Mouse (Mus musculus): ENCODE results near the gene Spata18. TPM values are rescaled to one million over a fixed set of nuclear protein-coding genes. Genes with fewer than 3 reads are reported as not detected.

The Spata18 gene
- polyA plus RNA-seq (2017; shearing (Covaris generic)) = not detected

DNA sequence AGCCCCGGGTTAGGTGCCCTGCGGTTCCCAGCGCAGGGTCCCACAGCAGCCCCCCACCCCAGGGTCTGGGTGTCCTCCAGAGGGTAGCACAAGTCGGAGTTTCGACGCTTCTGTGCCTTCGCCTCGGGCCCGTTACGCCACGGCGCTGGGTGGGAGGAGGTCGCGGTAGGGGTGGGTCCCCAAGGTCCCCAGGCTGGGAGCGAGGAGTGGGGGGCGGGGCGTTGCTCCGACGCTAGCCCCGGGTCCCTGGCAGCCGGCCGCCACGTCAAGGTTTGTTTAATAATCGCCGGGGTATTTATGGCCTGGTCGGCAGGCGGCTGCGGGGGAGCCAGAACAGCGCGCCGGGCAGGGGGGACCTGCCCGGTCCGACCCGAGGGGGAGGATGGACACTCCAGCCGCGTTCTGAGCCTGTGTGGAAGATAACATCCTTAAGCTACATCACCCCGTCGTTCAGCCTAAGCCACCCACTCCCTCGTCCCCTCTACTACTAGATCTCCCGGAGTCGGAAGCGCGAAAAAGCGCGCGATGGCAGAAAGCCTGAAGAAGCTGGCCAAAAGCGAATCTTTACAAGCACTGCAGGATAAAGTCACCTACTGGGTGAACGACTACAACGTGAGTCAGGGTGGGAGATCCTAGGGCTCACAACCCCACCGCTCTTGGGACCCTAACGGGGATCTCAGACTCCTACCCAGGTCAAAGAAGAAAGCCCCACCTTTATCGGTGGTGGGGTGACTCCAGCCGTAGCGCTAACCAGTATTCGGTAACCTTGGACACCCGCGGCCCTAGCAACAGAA lies at the start of gene Spata18:
Gene Spata18 (plus strand): TSS at position 319 of the 794 bp plus-strand sequence.
- ATAC-seq = peak; percentile 15

DNA sequence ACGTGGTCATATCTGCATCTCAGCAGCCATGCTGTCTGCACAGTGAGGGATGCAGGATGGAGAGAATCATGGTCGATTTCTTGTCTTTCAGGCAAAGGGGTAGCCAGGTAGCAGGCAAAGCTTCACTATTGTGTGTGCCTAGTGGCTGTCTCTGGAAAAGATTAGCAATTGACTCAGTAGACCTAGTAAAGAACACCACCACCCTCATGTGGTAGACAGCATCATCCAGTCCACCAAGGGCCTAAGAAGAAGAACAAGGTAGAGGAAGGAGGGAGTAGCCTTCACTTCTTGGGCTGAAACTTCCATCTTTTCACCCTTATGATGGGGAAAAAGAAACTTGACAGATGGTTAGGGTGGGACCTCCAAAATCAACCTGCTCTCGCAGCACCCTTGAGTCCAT lies 48.3 kb upstream of the Spata18 start:
- no peak for ATAC-seq

DNA sequence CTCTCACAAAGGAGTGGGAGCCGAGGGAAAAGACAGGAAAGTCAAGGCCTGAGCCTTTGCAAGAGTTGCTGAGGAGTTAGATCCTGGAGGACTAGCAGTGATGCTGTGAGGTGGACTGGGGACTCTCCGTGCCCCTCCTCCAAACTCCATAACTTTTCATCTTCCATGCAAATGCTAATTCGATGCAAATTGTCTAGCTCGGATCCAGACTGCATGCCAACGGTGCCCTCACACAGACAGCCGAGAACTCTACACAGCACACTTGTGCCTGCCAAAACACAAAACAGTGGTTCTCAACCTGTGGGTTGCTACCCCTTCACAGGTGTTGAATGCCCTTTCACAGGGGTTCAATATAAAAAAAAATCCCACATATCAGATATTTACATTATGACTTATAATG lies 46.6 kb upstream of the Spata18 start:
- no peak for ATAC-seq

DNA sequence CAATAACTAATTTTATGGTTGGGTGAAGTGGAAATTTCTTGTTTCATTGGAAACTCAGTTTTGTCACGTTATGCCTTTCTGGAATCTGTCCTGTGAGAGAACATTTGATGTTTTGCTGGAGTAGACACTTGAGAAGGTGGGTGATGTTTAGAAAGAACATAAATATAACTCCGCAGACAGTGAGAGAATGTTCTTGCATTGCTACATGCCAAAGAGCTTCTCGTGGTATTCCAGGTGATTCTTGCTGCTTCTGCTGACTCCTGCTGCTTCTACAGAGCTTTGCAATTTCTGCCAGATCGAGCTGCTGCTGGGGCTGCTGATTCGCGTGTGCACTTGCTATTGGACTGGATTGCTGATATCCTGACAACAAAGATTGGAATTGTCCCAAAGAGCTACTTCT lies 46.2 kb upstream of the Spata18 start:
- no peak for ATAC-seq

DNA sequence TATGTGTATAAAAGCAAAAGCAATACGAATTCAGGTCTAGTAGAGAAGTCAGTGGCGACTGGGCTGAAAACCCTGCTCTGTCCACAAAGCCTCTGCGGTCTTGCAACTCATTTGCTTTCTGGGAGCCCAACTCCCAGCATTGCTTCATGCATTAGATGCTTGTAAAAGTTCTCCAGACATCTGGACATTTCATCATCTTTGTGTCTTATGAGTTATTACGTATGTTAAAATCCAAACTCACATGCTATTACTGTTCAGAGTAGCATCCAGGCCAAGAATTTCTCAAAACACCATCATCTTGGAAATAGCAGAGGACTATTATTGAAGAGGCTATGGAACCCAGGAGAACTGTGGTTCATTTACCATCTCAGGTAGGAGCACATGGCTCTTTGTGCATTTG lies 40.1 kb upstream of the Spata18 start:
- no peak for ATAC-seq

DNA sequence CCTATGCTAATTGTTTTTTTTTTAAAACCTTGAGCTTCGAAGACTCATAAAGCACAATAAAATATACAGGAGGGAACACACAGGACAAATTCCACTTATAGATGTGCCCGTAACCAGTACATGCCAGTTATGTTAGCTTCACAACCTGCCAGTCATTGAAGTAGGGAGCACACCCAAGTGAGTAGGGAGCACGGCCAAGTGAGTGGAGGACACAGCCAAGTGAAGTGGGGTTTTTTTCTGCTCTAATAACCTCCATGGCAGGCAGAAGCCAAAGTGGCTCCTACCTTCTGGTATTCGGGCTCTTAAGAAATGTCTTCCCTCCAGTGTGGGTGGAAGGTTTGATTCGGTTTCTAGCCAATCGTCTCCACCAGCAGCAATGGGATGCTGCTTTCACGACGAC lies 37.9 kb upstream of the Spata18 start:
- no peak for ATAC-seq

DNA sequence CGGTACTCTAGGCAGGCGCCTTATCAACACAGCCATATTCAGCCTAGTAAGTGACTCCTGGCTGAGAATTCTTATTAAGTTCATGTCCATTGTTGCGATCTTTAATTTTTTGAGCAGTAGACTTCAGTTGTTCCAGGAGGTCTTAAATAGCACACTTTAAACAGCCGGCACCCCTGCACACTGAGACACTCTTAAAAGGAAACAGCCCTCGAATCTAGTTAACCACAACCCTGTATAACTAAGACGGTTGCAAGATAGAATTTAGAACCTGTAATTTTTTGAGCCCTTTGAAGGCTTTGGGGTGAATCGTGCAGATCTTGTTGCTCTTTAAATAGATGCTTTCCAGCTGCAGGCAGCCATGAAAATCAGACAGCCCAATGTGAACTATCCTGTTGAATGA lies 36.0 kb upstream of the Spata18 start:
- ATAC-seq = no peak

DNA sequence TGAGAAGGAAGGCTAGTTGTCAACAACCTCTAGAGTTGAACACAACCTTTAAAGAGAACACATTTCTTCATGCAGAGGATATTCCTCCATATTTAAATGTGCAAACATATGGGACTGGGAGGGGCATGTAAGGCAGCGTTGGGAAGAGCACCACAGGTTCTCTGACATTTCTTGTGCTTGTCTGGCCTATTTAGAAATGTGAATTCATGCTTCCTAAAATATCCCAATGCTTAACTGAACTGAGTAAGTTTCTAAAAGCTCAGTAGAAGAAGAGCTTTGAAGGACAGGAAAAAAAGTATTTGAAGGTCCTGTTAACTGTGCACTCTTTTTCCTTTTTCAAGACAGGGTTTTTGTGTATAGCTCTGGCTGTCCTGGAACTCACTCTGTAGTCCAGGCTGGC lies 32.2 kb upstream of the Spata18 start:
- ATAC-seq = no peak

DNA sequence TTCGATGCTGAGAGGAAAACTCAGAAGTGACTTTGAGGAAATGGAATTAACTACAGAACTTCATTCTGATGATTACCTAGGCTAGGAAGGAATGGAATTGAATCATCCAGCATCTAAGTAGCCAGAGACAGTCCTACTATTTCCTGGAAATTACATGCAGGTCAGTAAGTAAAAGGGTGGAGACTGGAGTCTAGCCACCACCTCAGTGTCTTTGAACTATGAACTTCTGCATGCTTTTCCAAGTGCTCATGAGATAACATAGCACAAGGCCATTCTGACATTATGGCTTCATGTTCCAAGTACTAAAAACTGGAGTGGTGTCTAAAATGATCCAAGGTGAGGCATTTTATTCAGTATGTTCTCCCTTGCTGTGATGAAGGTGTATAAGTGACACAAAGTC lies 25.7 kb upstream of the Spata18 start:
- ATAC-seq = no peak

DNA sequence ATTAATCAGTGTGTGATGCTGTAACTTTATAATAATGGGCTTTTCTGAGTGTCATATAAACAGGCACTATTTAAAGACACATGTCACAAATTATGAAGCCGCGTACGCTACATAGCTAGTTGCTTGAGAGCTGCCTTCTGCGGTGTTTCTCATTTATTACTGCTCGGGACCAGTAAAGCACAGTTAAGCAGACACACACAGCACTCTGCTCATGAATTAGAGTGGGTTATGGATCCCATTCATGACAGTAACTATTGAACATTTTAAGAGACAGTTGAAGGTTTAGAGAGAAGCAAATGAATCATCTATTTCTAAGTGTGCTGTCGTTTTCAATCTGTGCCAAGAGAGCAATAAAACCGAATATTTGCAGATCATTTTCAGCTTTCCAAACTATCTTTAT lies 24.3 kb upstream of the Spata18 start:
- no peak for ATAC-seq

DNA sequence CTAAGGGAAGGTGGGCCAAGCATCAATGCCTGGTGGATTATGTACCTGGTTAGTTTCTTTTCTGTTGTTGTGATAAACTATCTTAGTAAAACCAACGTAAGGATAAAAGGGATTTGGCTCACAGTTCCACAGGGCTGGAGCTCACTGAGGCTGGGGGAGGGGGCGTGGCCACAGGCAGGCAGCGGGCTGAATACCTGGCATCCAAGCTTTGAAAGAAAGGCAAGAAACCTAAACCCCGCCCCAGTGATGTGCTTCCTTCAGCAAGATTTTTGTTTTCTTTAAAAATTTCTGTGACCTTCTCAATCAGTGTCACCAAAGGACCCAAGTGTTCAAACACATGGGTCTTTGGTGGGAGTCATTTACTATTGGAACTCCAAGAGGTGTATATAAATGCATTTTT lies 23.6 kb upstream of the Spata18 start:
- no peak for ATAC-seq

DNA sequence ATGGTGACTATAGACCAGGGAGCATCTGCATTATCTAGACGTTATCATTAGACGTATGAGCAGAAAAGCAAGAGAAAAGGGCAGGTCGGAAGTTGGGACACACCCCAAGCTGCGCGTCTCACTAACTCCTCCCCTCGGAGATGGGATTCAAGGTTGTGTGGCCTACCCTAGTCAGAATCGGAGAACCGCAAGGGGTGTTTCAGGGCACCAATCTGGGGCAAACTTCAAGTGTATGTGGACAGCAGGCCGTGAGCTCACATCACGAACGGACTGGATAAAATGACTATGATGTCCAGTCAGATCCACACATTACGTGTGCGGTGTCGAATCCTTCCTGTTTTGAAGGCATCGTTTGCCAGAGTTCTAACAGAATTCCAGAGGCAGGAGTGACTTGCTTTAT lies 23.2 kb upstream of the Spata18 start:
- ATAC-seq = no peak

DNA sequence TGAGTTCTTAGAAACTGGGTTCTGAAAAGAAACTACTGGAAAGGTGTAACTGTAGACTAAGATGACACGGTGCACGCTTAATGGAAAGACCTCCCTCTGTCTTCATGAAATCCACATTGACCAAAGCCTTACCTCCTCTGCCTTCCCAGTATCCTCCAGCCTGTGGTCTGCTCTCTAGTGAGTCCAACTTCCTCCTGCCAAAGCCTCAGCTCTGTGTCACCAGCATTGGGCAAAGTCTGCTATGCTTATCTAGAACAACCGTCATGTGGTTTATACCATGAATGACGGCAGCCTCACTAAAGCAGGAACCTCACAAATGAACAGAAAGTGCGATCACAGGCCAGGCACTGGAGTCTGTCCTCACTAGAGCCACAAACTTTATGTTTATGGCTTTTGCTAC lies 21.0 kb upstream of the Spata18 start:
- ATAC-seq = peak; percentile 79

DNA sequence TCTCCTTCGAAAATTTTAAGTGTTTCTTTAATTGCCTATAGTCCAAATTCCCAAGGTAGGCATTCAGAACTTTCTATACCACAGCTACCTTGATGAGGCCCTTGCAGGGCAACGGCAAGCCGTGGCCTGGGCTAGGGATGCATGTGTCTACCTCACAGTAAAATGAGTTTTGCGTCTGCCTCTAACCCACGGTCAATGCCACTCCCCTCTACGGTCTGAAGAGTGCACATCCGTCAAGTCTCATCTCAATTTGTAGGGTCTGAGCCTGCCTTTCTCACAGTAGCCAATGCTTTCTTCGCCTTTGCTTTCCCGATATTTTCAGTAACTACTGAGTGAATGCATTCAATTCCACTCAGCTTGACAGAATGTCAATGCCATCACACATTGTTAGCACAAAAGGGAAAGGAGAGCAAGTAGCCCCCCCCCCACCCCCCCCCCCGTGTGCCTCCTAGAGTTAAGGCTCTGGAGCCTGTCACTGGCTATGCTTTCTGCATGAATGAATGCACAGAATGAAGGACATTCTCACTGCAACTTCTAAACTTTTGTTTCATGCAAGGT lies 20.1 kb upstream of the Spata18 start:
- ATAC-seq = no peak

DNA sequence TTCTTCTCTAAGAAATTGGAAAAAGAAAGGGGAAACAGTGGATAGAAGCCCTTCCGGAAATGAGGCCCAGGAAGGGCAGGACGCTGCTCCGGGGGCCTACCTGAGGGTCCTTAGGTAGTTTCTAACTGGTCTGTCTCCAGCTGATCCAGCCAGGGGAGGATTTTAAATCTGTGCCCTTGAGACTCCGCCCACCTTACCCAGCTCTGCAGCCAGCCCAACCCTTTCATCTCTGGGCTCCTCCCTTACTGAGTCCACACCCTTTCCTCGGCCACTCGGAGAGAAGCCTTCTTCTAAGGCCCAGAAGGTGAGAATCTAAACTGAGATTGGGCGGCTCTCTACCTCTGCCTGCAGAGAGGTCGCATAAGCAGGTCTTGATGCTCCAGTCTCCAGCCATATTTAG lies 18.9 kb upstream of the Spata18 start, which contains the start of gene Lrrc66:
Gene Lrrc66 (minus strand): TSS at position 236 of the 400 bp plus-strand sequence.
- ATAC-seq = no peak

DNA sequence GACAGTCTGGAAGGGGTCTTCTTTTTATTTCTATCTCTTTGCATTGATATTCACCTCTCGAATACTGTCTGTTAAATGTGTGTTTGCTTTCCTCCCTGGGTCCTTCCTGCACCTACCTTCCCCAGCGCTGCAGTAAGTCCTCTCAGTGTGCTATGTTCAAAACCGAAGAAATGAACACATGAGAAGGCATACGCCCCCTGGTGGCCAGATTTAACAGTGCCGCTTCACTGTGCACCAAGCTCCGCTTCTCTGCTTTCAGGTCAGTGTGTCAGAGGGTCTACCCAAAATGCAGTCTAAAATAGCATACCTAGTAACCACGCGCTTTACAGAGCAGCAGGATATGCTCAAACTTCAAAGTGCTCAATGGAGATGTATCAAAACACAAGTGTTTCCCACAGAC lies 18.0 kb upstream of the Spata18 start:
- ATAC-seq = no peak

DNA sequence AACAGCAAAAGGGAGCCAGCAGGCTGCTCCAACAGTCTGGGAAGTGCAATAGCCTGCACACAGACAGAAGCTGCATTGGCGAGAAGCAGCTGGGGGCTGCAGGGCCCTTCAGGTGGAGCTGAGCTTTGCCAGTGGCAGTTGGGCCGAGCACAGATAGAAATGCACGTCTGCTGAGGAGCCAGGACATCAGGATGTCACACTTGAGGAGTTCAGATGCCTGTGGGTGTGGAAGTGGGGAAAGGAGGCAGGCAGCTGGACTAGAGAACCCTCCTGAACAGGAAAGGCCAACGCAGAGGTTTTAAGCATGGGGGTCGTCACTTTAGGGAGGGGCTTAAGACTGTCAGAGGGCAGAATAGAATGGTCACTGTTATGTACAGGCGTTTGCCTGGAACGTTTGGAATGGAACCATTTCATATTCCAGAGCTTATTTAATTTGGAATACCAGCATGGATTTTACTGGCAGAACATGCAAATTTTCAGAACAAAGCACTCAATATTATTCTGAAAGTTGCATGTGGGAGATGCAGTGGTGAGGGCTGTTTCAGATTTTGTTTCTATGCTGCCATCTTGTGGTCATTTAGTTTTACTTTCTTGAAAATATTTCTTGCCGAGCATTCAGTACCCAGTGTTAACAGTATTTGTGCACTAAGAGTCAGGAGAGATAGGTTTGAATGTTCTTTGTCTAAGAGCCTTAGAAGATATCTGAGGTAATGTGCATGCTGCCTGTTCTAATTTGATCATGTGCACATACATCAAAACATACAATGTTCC lies 13.7 kb upstream of the Spata18 start:
- peak; percentile 85 for ATAC-seq

DNA sequence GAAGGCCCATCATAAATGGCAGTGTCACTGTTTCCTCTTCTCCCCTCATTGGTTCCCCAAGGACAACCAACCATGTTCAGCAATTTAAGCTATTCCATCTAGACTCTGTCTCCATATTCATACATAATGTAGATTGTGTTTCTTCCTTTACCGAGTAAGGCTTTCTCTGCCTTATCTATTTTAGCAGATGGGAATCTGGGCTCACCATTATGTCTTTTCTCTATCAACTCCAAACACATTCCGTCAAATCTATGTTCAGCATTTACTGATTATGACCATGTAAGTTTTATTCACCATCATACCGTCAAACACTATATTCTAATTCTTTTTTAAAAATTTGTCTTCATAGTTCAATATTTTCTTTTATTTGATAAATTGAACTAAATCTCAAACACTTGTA lies 10.1 kb upstream of the Spata18 start:
- no peak for ATAC-seq

DNA sequence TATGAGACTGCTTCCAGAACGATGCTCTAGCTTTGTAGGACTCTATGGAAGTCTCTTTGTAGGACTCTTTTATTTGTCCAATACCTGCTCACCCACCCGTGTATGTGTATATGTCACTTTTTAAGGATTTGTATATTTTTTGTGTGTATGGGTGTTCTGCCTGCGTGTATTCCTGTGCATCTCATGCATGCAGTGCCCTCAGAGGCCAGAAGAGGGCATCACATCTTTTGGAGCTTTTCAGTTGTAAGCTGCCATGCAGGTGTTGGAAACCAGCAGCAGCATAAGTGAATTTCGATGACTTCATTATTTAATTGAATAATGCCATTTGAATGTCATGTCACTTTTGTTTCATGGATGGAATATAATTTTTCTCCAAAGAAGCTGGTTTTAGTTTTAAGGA lies 9.1 kb upstream of the Spata18 start:
- no peak for ATAC-seq

DNA sequence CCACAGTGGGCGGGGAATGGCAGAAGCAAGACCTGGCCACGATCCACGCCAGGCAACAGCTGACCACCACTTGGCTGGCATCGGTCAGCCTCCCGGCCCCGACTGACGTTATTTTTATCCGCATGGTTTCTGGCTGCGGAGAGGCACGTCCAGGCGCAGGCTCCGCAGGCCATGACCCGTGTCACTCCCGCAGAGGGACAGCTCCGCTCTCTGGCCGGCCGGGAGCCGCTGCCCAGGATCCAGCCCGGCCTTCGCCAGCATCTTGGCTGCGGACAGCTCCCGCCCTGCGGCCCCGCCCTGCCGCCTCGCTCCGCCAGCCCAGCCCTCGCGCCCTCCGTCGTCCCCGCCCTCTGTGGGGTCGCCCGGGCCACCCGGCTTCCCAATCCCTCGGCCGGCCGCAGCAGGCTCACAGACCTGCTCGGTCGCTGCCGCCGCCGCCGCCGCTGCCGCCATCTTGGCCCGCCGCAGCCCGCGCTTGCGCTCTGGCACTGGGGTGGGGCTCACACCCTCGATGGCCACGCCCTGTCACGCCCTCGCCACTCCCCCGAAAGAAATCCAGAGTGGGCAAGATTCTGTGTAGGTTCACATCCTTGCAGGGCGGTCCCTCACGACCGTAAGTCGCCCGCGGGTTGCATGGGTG lies 3.8 kb upstream of the Spata18 start, which contains the start of gene Sgcb:
Gene Sgcb (minus strand): TSS at position 530 of the 640 bp plus-strand sequence.
- peak; percentile 74 for ATAC-seq

DNA sequence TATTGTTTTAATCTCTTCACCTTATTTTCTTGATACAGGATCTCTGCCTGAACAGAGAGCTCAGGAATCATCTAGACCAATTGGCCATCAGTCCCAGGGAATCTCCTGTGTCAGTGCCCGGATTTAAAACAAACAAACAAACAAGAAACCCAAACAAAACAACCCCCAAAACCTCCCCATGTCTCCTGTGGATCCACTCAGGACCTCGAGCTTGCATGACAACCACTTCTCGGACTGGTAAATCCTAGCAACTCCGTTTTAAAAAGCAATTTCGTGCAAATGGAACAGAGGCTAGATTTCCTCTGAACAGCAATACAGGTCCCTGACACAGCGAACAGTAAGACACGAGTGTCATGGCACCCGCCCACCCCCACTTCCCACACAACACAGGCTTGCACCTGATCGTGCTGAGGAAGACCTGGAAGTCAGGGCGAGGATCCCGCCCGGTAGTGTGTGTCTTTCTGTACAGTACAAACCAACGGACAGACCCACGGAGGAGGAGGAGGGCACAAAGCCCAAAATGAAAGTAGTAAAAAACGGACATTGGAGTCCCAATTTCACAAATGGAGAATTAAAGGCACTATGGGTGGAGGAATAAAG lies 714 bp upstream of the Spata18 start:
- ATAC-seq = peak; percentile 11

DNA sequence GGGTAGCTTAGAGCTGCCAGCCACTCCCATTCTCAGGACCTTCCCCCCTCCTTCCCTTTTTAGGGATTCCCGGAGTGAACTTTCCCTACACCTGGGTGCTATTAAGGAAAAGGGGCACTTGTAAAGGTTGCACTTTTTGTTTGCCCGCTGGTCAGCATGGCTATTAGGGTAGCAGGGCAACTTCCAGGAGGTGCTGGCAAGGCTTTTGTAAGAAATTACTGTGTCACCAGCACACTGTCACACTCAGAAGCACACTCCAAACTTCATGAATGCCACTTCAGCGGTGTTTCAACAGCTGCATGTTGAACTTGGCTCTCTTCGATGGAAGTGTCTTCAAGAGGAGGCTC lies 649 bp downstream of the Spata18 start:
- no peak for ATAC-seq

DNA sequence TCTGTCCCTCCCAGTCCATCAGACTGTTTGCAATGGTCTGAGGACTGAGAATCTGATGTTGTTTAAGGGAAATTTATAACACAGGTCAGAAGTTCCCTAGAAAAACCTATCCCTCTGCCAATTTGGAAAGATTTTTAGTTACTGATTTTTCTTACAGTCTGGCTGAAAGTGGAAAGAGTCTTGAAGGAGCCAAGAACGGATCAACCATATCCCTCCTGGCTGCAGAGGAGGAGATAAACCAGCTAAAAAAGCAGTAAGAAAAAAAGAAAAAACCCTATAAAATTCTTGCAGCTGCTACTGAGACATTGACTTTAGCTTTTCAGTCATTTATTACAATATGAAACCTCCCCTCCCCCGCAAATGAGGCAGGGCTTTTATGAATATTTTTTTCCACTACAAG lies 15.5 kb downstream of the Spata18 start:
- no peak for ATAC-seq
